ENCODE assay signal across 11 mouse cellular contexts in genomic region chr6:120457074-120457473, GRCm38 (mm10). TPM values are rescaled to one million over a fixed set of nuclear protein-coding genes. Genes with fewer than 3 reads are reported as not detected.
DNase-seq lines count a peak whose midpoint lies in the region; ATAC-seq lines count a peak whose summit lies in the region.
"Had no signal": no experiment of that assay in that cellular context is flagged by ENCODE, and none has a peak within 500 bp of the region (broad histone marks: within the 10 kb centered on the region; RNA-seq: fewer than 3 reads in every experiment).

No protein-coding gene starts in this region.

- H3K27me3 ChIP-seq in kidney, embryonic 14.5 days (ENCODE audit: control insufficient read depth, insufficient read depth, low read length) = peaks cover 10% of the 10 kb centered on the region

- no peak overlapping the region for H3K27ac ChIP-seq in kidney, embryonic 14.5 days (ENCODE audit: low read depth, low read length)
- H3K27ac ChIP-seq: forebrain, embryonic 12.5 days had no signal

- DNase-seq in kidney, adult 18-20 months = peak; percentile 41
- peak; percentile 42 for DNase-seq in thymus, postnatal 25 days
- DNase-seq in thymus, postnatal 36 days = no peak
- DNase-seq in WW6 (ENCODE audit: low read depth, low spot score) = peak; percentile 45
- no peak for DNase-seq in ovary, postnatal 10 days (ENCODE audit: low spot score)
- no peak for DNase-seq in cerebellum, postnatal 36 days
- DNase-seq in right cerebral cortex, postnatal 25 days = no peak
- DNase-seq: kidney, postnatal 4 days; lung, postnatal 36 days had no signal

- 75% methylated on average over 7 of the region's 7 CpGs for WGBS in kidney, embryonic 14.5 days

- no peaks in the 10 kb centered on the region for H3K36me3 ChIP-seq in kidney, embryonic 14.5 days (ENCODE audit: control insufficient read depth, insufficient read depth, low read length)
- H3K36me3 ChIP-seq: forebrain, embryonic 12.5 days had no signal

- no peak overlapping the region for H3K9ac ChIP-seq in kidney, embryonic 14.5 days (ENCODE audit: low read depth, low read length)
- H3K9ac ChIP-seq: forebrain, embryonic 12.5 days had no signal

- no peaks in the 10 kb centered on the region for H3K9me3 ChIP-seq in kidney, embryonic 14.5 days (ENCODE audit: control insufficient read depth, low read length)
- H3K9me3 ChIP-seq: forebrain, embryonic 12.5 days had no signal

- H3K4me1 ChIP-seq in kidney, embryonic 14.5 days (ENCODE audit: control insufficient read depth, insufficient read depth, low read length) = no peaks in the 10 kb centered on the region
- H3K4me1 ChIP-seq: forebrain, embryonic 12.5 days had no signal

- ATAC-seq in kidney, embryonic 14.5 days (ENCODE audit: low FRiP score, low TSS enrichment) = no peak

- H3K4me2 ChIP-seq in kidney, embryonic 14.5 days (replicated peaks; ENCODE audit: low read depth, low read length) = no peak overlapping the region
- H3K4me2 ChIP-seq: forebrain, embryonic 12.5 days had no signal

- H3K4me3 ChIP-seq in kidney, embryonic 14.5 days (ENCODE audit: low read length) = no peak overlapping the region
- H3K4me3 ChIP-seq: forebrain, embryonic 12.5 days had no signal

RNA-seq across cellular contexts. Expression of gene Il17ra, which starts 6.0 kb away (rescaled TPM):
- polyA plus RNA-seq in kidney, embryonic 14.5 days (2014; fragmentation: Nextera tagmentation; extraction: Ambion mirVana) = 2.3 and 2.4 TPM in 2 replicates

RNA-seq across cellular contexts. Expression of gene Tmem121b, which starts 36.5 kb away (rescaled TPM):
- polyA plus RNA-seq in kidney, embryonic 14.5 days (2014; fragmentation: Nextera tagmentation; extraction: Ambion mirVana) = 0.04 and 0.21 TPM in 2 replicates

Comparison
In these comparisons a context has a peak if more than half of its experiments do, and no peak if none do; other contexts are left out.
1. DNase-seq: peak in kidney, adult 18-20 months (single experiment), thymus, postnatal 25 days (single experiment) and WW6 (single experiment); none in thymus, postnatal 36 days (0 of 2), ovary, postnatal 10 days (single experiment), cerebellum, postnatal 36 days (0 of 2) and right cerebral cortex, postnatal 25 days (single experiment).